Mouse (Mus musculus) ovary, postnatal 14 days (tissue): ENCODE measurements around the gene Amotl1.
A peak's percentile ranks its signal among the peaks of the same experiment; 100 is the strongest.

ENCODE experiments used
- DNase-seq: peaks from one replicate; pipeline ENCODE4 v3.0.0; 2022; ENCODE audit warnings: low spot score

The Amotl1 gene

DNA sequence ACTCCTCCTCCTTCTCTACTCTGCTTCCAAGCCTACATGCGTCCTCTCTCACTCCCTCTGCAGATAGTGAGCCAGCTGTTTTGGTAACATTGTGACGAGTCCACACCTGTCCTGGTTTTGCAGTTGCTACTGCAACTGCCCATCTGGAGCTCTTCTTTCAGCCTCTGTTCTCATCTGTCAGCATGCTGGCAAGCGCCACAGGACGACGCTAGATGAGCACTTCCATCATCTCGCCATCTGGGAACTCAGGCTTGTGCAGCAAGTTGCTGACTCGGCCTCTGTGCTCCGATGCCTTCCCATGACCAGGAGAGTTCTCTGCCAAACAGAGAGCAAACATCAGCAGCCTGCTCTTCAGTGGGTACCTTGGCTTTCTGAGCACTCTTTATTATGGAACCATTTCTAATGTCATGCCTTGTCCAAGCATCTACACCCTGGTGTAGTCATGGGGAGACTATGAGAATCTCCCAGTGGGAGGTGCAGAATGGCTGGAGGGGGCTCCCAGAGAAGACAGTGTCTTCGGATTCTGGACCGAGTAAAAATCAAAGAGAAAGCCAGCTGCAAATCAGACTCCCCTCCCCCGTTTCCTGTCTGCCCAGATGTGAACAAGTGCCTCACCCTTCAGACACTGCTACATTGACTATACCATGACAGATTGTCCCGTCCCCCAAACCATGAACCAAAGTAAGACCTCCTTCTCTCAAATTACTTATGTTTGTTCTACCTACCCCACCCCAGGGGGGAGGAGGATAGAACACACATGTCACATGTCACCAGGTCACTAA lies 97.1 kb downstream of the Amotl1 start:
- DNase-seq, result no peak

DNA sequence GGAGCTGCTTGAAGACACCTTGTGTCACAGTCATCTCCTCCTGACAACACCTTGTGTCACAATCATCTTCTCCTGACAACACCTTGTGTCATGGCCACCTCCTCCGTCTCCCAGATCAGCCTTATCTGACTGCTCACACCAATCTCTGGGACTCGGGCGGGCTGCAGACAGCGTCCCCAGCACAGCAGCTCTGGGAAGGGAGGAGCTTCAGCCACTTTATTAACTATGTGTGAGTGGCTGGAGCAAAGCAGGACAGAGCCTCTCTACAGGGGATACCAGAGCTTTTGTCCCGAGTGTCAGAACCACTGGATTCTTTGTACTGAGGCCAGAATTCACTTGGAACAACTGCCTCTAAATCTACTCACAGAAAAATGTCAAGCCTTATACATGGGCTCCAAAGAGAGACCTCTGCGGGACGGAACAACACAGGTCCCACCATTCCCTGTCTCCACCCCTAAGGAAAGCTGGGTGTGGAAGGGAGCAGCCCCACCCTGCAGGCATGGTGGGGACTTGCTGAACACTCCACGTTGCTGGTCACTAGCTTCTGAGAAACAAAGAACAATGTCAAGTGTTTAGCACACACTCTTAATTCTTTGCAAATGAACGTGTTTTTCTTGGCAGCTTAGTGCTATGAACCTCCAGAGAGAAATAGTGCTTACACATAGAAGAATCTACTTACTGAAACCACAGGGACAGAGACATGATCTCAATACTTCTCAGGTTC lies 100.7 kb downstream of the Amotl1 start:
- DNase-seq, result no peak

- no peak for DNase-seq
These were observed 109.9 kb downstream of the Amotl1 start for GRCm38 (mm10) chr9:14534833-14535456.

DNA sequence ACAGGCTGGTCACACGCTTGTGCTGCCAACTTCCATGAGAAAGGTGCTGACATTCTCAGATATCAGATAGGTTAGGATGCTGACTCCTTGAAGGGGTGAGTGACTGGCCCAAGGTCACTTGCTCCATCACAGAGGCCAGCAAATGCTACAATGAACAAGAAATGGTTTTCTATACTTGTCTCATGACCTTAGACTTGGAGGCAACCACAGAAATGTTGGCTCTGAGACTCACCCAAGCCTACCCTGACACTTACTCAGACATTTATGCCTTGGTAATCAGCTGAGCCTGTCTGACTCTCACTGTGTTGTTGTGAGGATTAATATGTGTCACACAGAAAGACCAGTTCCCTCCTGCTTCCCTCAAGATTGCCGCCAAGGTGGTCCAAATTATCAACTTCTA lies 111.2 kb downstream of the Amotl1 start:
- no peak for DNase-seq

GRCm38 (mm10) chr9:14532283-14532682 lies 112.6 kb downstream of the Amotl1 start:
- DNase-seq, result no peak

GRCm38 (mm10) chr9:14530004-14530403 lies 114.9 kb downstream of the Amotl1 start:
- DNase-seq, result no peak

DNA sequence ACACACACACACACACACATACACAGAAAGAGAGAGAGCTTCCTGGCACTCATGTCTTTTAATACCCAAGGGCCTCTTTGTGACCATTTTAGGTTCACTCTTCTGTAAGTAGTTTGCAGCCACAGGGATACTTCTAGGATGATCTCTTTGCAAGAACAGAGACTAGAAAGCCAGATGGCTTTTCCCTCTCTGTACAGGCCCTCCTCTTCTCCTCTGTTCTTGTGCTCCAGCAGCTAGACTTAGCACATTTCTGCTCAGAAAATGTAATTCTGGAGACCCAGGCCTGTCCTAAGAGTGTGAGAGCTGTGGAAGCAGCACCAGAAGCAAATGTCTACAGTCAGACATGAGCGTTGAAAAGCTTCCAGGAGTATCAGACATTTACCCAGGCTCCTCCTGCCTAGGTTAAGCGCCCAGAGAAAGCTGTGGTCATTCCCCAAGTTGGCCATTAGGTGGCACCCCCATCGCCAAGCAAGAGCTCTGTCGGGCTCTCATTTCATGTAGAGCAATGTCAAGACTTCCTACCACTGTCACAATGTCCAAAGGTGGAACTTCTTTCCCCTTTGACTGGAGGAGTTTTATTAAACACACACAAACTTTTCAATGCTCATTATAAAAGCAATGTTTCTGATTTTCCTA lies 121.3 kb downstream of the Amotl1 start:
- peak; percentile 77 for DNase-seq

DNA sequence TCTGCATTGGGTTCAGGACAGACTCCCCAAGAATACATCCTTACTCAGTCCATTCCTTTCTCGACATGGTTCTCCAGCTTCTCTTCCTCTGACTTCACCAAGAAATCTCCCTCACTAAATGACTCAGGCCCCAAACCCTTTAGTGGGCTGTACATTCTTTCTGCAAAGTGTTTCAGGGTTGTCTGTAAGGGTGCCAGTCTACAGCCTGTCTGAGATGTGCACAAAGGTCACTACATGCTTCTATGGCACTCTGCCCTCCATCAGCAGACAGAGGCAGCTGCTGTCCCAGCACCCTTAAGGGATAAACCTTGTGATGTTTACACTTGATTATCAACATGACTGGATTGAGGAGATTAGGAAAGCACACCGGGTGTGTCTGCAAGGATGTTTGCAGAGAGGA lies 123.2 kb downstream of the Amotl1 start:
- no peak for DNase-seq

DNA sequence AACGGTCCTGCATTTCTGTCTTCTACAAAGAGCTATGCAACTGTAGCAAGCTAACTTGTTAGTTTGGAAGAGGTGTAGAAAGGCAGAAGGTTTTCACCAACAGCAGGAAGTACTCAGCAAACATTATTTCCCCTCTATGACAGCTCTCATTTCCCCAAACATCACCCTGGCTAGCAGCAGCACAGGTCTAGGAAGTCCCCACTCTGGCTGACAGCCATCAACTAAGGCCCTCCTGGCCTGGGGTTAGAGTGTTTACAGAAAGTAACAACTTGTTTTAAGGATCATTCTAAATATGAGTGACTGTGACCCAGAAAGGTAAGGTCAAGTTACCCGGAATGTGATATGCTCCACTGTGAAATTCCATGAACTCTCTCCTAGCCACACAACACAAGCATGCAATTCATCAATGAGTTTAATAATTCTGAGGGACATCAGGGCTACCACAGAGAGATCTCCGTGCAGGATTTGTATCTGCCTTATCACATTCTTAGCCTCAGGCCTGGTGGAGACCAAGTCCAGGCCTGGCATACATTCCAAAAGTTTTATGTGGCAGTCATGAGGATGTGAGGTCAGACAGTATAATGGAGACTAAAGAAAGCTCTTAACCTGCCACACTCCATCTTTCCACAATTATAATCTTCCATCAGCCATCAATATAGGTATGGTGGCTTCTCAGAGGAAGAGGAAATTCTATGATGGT lies 123.7 kb downstream of the Amotl1 start:
- no peak for DNase-seq

- DNase-seq, result no peak
These were observed 126.8 kb downstream of the Amotl1 start for GRCm38 (mm10) chr9:14518105-14518504.

DNA sequence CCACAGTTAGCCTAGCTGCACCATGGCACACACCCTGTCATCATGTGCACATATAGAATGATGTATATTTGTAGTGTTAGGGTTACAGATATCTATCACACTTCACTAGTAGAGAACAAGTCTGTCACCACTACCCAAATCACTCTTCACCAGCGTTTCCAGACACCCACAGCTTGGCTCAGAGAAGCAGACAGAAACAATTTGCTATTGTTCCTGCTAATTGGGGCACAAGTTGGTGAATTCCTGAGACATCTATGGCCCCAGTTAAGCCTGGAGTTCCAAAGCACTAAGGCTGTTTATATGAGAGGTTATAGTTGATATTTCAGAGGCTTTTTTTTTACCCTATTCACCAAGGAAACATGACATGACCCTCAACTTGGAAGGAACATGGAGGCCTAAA lies 127.6 kb downstream of the Amotl1 start:
- DNase-seq, result no peak

GRCm38 (mm10) chr9:14512633-14513445 lies 132.0 kb downstream of the Amotl1 start:
- DNase-seq, result peak; percentile 8

DNA sequence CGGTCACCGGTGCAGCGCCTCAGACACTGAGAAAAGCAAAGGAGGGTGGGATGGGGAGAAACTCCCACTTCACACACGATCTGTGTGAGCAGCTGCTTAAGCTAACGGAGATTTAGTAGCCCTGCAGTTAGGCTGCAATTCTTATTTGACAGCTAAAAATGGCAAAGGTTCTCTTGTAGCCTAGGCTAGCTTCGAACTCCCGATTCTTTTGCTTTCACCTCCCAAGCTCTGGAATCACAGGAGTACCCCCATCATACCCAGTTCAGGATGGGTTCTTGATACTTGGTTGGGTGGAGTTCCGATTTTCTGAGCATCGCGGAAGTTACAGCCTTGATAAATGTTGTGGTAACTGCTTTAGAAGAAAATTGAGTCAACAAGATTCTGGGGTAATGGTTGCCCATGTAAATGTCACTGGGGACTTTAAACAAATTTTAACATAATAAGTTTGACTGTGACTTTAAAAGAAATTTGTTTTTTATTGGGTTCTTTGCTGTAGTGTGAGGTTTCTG lies 143.9 kb downstream of the Amotl1 start:
- no peak for DNase-seq

- DNase-seq, result peak; percentile 85
These were observed 144.6 kb downstream of the Amotl1 start, which contains the start of the genes Kdm4d and Cwc15 for GRCm38 (mm10) chr9:14500023-14500915. TSS of gene Kdm4d (minus strand) at chr9:14500482. TSS of gene Cwc15 (plus strand) at chr9:14500617.

DNA sequence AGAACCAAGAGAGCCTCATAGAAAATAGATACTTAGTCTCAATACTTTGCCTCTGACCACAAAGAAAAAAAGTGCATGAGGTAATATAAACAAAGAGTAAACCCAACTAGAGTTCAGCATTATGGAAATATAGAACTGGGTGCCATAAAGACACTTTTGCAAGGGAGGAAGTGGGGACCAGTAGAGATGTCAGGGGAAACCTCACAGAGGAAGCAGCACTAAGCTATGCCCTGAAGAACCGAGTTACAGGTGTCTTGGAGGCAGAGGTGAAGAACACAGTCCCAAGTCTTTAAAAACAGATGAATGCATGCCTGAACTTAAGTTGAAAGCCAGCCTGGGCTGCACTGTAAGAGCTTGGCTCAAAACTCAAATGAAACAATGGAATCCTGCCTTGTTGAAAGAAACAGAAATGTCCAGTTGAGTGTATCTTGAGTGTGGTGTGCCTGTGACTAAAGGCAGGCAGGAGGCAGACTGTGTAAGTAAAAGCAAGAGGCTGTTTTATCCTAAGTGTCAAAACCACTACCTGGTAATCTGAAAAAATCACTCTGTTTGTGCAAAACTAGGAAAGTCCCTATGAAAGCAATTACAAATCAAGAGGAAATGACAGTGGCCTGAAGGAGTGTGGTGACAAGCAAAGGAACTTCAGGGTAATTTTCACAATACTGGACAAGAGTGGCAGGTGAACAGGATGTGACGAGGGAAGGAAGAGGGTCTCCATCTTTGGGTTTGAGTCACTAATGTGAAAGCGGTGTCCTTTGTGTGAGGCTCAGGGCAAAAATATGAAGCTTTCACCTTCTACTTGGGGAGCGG lies 145.8 kb downstream of the Amotl1 start:
- DNase-seq, result no peak
